Mouse (Mus musculus) intestine, embryonic 16.5 days (tissue): ENCODE results near the gene Cyp3a13. TPM values are rescaled to one million over a fixed set of nuclear protein-coding genes. Genes with fewer than 3 reads are reported as not detected.

Experiments
- ATAC-seq: fragments of 200-750 bp; cut with Nextera tagmentation; 2 replicates; pipeline ENCODE4 v1.8.0; 2017; ENCODE audit warnings: moderate TSS enrichment, moderate library complexity
- H3K27ac ChIP-seq: fragments of 300-500 bp; sonication (generic); 2 replicates; pipeline ENCODE4 v1.5.1; 2014; ENCODE audit warnings: mild to moderate bottlenecking, low read length
- H3K27me3 ChIP-seq: fragments of 300-500 bp; sonication (generic); replicated peaks from 2 replicates; pipeline ENCODE4 v1.6.1; 2014; ENCODE audit warnings: low read length, control low read depth, mixed read lengths; ENCODE audit not compliant: control insufficient read depth, insufficient read depth
- H3K36me3 ChIP-seq: fragments of 300-500 bp; sonication (generic); 2 replicates; pipeline ENCODE4 v1.6.1; 2014; ENCODE audit warnings: low read length, control low read depth; ENCODE audit not compliant: control insufficient read depth, insufficient read depth
- H3K4me1 ChIP-seq: fragments of 300-500 bp; sonication (generic); 2 replicates; pipeline ENCODE4 v1.6.1; 2014; ENCODE audit warnings: low read length, control low read depth, mixed read lengths; ENCODE audit not compliant: control insufficient read depth, insufficient read depth
- H3K4me2 ChIP-seq: fragments of 300-500 bp; sonication (generic); 2 replicates; pipeline ENCODE4 v1.6.1; 2014; ENCODE audit warnings: low read depth, low read length, control low read depth
- H3K4me3 ChIP-seq: fragments of 300-500 bp; sonication (generic); 2 replicates; pipeline ENCODE4 v1.5.1; 2014; ENCODE audit warnings: mild to moderate bottlenecking, low read length
- H3K9ac ChIP-seq: fragments of 300-500 bp; sonication (generic); 2 replicates; pipeline ENCODE4 v1.6.1; 2014; ENCODE audit warnings: low read depth, low read length
- H3K9me3 ChIP-seq: fragments of 300-500 bp; sonication (generic); 2 replicates; pipeline ENCODE4 v1.6.1; 2016; ENCODE audit warnings: low read length, control low read depth; ENCODE audit not compliant: control insufficient read depth
- WGBS: fragments of 180-500 bp; shearing (Covaris S2); extraction: QIAGEN DNeasy Blood & Tissue Kit; methylation state at CpG from one replicate; pipeline ENCODE4 v1.1.7; 2014; 5-methylcytosine and 5-hydroxymethylcytosine counted together
- polyA plus RNA-seq: library from polyadenylated mRNA; unstranded; fragments of >200 nt; fragmentation: Nextera tagmentation; extraction: Ambion mirVana; gene quantifications from 2 replicates; pipeline ENCODE4 v1.2.1, GENCODE M21; 2015

Cyp3a13 gene
- 54.6 and 70.4 TPM in 2 replicates for polyA plus RNA-seq

DNA sequence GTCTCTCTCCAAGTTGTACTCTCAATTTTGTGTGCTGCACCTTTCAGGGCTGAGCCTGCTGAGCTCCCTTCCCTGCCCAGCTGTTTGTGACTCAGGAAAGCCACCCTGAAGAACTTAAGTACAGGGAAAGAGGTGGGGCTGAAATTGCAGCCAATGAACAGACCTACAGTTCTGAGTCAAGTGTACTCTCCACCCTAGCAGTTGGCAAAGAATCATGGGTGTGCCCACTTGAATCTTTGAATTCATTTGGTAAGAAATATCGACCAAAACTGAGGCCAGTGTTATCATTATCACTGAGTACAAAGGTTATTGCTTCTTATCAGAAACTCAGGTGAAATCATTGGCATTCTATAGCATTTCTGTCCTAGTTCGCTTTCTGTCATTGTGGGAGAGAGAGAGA, at the start of gene Cyp3a13:
Gene Cyp3a13, minus strand, starts transcription at position 88 of the 400 bp plus-strand sequence.
- peak within 1 kb of the TSS; percentile 50 for H3K4me2 ChIP-seq
- no peaks in the 10 kb centered on the region; the same call in 1 of the 2 replicates for H3K4me1 ChIP-seq
- 38% methylated on average over 2 of the region's 2 CpGs for WGBS
- peak within 1 kb of the TSS; percentile 39 for H3K4me3 ChIP-seq
- H3K9ac ChIP-seq = no peak within 1 kb of the TSS; the same call in 1 of the 2 replicates
- no peaks in the 10 kb centered on the region for H3K36me3 ChIP-seq
- H3K9me3 ChIP-seq = no peaks in the 10 kb centered on the region
- H3K27me3 ChIP-seq = no peaks in the 10 kb centered on the region
- H3K27ac ChIP-seq = peak within 1 kb of the TSS; percentile 89
- peak; percentile 93 for ATAC-seq

DNA sequence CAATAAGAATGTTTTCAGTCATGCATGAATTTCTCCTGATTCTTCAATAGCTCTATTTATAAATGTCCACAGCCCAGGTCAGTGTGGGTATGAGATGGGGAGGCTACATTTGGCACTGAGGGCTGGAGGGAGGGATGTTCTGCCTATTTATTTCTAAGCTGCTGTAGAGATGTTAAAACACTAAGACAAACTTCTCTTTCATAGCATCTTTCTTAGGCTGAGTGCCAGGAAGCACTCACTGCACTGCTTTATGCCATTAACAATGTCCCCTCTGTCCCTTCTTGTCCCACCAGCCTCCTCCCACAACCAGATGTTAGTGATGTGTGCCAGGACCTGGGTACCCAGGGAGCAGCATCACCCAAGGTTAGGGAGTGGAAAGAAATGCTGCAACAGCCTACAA, 45.1 kb upstream of the Cyp3a13 start:
- no peak overlapping the region for H3K27ac ChIP-seq
- no peaks in the 10 kb centered on the region for H3K4me1 ChIP-seq
- H3K4me3 ChIP-seq = no peak overlapping the region
- no peaks in the 10 kb centered on the region for H3K27me3 ChIP-seq
- ATAC-seq = no peak
- no peaks in the 10 kb centered on the region for H3K9me3 ChIP-seq
- no peak overlapping the region for H3K9ac ChIP-seq
- no peak overlapping the region for H3K4me2 ChIP-seq
- H3K36me3 ChIP-seq = no peaks in the 10 kb centered on the region

- no peaks in the 10 kb centered on the region for H3K27me3 ChIP-seq
- H3K27ac ChIP-seq = no peak within 1 kb of the TSS
- H3K4me1 ChIP-seq = no peaks in the 10 kb centered on the region
- no peak within 1 kb of the TSS for H3K4me2 ChIP-seq
- no peak within 1 kb of the TSS for H3K9ac ChIP-seq
- 81% methylated on average over 8 of the region's 8 CpGs for WGBS
- no peak within 1 kb of the TSS for H3K4me3 ChIP-seq
- ATAC-seq = no peak
- no peaks in the 10 kb centered on the region for H3K9me3 ChIP-seq
- no peaks in the 10 kb centered on the region for H3K36me3 ChIP-seq
Observed at GRCm38 (mm10) chr5:137962945-137963344, 41.5 kb upstream of the Cyp3a13 start, which contains the start of gene Gjc3. TSS of gene Gjc3 (minus strand) at chr5:137963098.

- no peaks in the 10 kb centered on the region for H3K27me3 ChIP-seq
- H3K36me3 ChIP-seq = no peaks in the 10 kb centered on the region
- WGBS = 89% methylated on average over 3 of the region's 3 CpGs
- H3K9me3 ChIP-seq = no peaks in the 10 kb centered on the region
- no peaks in the 10 kb centered on the region for H3K4me1 ChIP-seq
- no peak for ATAC-seq
- no peak overlapping the region for H3K4me3 ChIP-seq
- no peak overlapping the region for H3K4me2 ChIP-seq
- H3K27ac ChIP-seq = no peak overlapping the region
- H3K9ac ChIP-seq = no peak overlapping the region
Observed at GRCm38 (mm10) chr5:137956404-137956803, 35.0 kb upstream of the Cyp3a13 start.

- no peak overlapping the region for H3K4me3 ChIP-seq
- H3K9ac ChIP-seq = no peak overlapping the region
- H3K27ac ChIP-seq = no peak overlapping the region
- 35% methylated on average over 6 of the region's 6 CpGs for WGBS
- H3K27me3 ChIP-seq = no peaks in the 10 kb centered on the region
- H3K4me1 ChIP-seq = no peaks in the 10 kb centered on the region
- H3K4me2 ChIP-seq = no peak overlapping the region
- no peaks in the 10 kb centered on the region for H3K36me3 ChIP-seq
- ATAC-seq = no peak
- no peaks in the 10 kb centered on the region for H3K9me3 ChIP-seq
Observed at GRCm38 (mm10) chr5:137951218-137951617, 29.8 kb upstream of the Cyp3a13 start.

GRCm38 (mm10) chr5:137947303-137947702, 25.9 kb upstream of the Cyp3a13 start:
- ATAC-seq = no peak
- no peaks in the 10 kb centered on the region for H3K4me1 ChIP-seq
- no peak overlapping the region for H3K4me3 ChIP-seq
- H3K36me3 ChIP-seq = no peaks in the 10 kb centered on the region
- H3K4me2 ChIP-seq = no peak overlapping the region
- H3K27ac ChIP-seq = no peak overlapping the region
- no peak overlapping the region for H3K9ac ChIP-seq
- no peaks in the 10 kb centered on the region for H3K27me3 ChIP-seq
- no peaks in the 10 kb centered on the region for H3K9me3 ChIP-seq

DNA sequence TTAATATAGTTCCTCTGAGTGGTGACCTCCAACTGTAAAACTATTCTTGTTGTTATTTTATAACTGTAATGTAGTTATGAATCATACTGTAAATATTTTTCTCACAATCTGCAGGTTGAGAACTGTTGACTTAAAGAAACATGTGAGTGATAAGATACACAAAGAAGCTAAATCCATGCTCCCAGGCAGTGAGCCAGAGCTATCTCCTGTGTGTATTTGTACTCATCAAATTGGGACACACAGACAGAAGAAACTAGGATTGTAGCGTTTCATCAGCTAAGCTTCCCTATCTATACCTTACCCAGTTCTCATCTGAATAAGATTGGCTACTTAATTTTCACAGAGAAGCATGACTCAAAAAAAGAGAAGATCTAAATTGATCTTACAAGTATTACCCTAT, 21.7 kb upstream of the Cyp3a13 start:
- Histone ChIP-seq H3K36me3 (no peaks in the 10 kb centered on the region), H3K9ac (no peak overlapping the region), H3K4me2 (no peak overlapping the region), H3K27ac (no peak overlapping the region), H3K27me3 (no peaks in the 10 kb centered on the region), H3K4me3 (no peak overlapping the region), H3K9me3 (no peaks in the 10 kb centered on the region), H3K4me1 (no peaks in the 10 kb centered on the region)
- 54% methylated on average over 1 of the region's 1 CpGs for WGBS
- ATAC-seq = no peak

- no peaks in the 10 kb centered on the region for H3K36me3 ChIP-seq
- H3K9ac ChIP-seq = no peak overlapping the region
Observed at GRCm38 (mm10) chr5:137940948-137941347, 19.5 kb upstream of the Cyp3a13 start.

DNA sequence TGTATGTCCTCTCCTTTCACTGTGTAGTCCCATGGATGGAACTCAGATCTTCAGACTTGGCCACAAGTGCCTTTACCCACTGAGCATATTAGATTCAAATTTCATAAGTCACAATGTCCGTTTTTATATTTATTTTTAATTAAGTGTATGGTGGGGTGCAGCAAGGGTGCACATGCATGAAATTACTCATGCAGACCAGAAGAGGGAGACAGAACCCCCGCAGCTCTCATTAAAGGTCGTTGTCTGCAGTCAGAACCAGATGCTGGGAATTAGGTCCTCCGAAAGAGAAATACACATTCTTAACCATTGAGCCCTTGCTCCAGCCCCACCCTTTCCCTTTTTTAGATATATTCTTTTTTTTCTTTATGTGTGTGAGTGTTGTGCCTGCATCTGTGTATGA, 15.8 kb upstream of the Cyp3a13 start:
- H3K4me2 ChIP-seq = no peak overlapping the region
- no peaks in the 10 kb centered on the region for H3K4me1 ChIP-seq
- H3K4me3 ChIP-seq = no peak overlapping the region
- ATAC-seq = no peak
- H3K27ac ChIP-seq = no peak overlapping the region
- no peak overlapping the region for H3K9ac ChIP-seq
- H3K27me3 ChIP-seq = no peaks in the 10 kb centered on the region
- 66% methylated on average over 4 of the region's 4 CpGs for WGBS
- no peaks in the 10 kb centered on the region for H3K36me3 ChIP-seq
- no peaks in the 10 kb centered on the region for H3K9me3 ChIP-seq

More at GRCm38 (mm10) chr5:137940948-137941347, 19.5 kb upstream of the Cyp3a13 start:
- 59% methylated on average over 4 of the region's 4 CpGs for WGBS
- Histone ChIP-seq H3K9me3 (no peaks in the 10 kb centered on the region), H3K27me3 (no peaks in the 10 kb centered on the region), H3K4me2 (no peak overlapping the region), H3K4me1 (no peaks in the 10 kb centered on the region), H3K27ac (peak overlapping the region; percentile 43), H3K4me3 (no peak overlapping the region)
- ATAC-seq = peak; percentile 83

GRCm38 (mm10) chr5:137936486-137936885, 15.1 kb upstream of the Cyp3a13 start:
- no peak overlapping the region for H3K27ac ChIP-seq
- 77% methylated on average over 2 of the region's 2 CpGs for WGBS
- H3K27me3 ChIP-seq = no peaks in the 10 kb centered on the region
- H3K4me1 ChIP-seq = no peaks in the 10 kb centered on the region
- no peak for ATAC-seq
- H3K4me3 ChIP-seq = no peak overlapping the region
- no peak overlapping the region for H3K4me2 ChIP-seq
- H3K9me3 ChIP-seq = no peaks in the 10 kb centered on the region
- H3K36me3 ChIP-seq = no peaks in the 10 kb centered on the region
- no peak overlapping the region for H3K9ac ChIP-seq
